Mouse (Mus musculus) ovary, adult 18-20 months (tissue): ENCODE measurements around the gene Cfap44.

Source experiments
- DNase-seq: peaks from one replicate; pipeline ENCODE4 v3.0.0; 2022; ENCODE audit warnings: low spot score, mixed read lengths

Cfap44 gene

GRCm38 (mm10) chr16:44394577-44395243, at the start of gene Cfap44:
Gene Cfap44, plus strand, starts transcription at chr16:44394796.
- peak; percentile 70 for DNase-seq

- peak; percentile 87 for DNase-seq
These were observed 47.3 kb upstream of the Cfap44 start, which contains the start of gene Spice1 for GRCm38 (mm10) chr16:44347071-44347901. Gene Spice1, plus strand, starts transcription at chr16:44347121.

- DNase-seq: no peak
These were observed 44.7 kb upstream of the Cfap44 start for GRCm38 (mm10) chr16:44349801-44350397.

- no peak for DNase-seq
These were observed 38.3 kb upstream of the Cfap44 start for GRCm38 (mm10) chr16:44356291-44356690.

DNA sequence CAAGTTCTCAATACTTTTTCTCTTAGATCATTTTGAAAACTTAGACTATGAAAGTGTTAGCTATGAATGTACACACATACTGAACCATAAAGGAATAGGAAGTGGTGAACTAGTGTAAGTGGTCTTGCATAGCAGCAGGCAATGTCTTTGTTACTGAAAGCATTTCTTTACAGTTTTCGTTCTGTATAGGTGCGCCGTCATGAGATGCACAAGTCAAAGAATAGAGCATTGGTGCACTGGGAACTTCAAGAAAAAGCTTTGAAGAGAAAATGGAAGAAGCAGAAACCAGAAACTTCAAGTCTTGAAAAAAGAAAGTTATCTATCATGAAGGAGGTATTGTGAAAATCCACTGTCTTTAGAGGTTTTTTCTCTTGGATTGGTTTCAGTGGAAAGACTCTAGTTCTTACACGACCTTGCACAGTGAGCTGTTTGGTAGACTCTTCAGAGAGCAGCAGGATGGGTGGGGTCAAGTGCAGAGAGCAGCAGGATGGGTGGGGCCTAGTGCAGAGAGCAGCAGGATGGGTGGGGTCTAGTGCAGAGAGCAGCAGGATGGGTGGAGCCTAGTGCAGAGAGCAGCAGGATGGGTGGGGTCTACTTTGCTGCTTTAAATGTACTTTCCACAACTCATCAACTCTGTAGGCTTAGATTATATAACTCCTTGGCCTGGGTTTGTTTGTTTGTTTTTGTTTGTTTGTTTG, 36.9 kb upstream of the Cfap44 start:
- DNase-seq: no peak

- DNase-seq: no peak
These were observed 32.4 kb upstream of the Cfap44 start for GRCm38 (mm10) chr16:44361921-44362890.

GRCm38 (mm10) chr16:44365522-44365921, 29.1 kb upstream of the Cfap44 start:
- no peak for DNase-seq

GRCm38 (mm10) chr16:44375459-44375858, 19.1 kb upstream of the Cfap44 start:
- DNase-seq: no peak

DNA sequence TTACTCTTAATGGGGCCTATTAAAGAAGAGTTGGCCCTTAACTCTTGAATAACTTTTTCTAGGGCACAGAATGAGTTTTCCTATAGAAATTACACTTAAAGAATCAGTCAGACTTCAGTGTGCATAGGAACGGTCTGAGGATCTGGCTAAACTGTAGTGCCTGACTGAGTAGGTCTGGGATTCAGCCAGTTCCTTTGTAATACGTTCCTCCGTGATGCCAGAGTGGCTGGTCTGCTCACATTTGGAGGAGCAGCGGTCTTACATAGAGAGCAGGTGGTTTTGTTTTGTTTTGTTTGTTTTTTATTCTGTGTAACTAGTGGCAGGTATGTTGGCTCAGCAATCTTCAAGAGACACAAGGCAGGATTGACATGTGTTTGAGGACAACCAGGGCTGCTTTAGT, 14.6 kb upstream of the Cfap44 start:
- DNase-seq: no peak

- no peak for DNase-seq
These were observed 13.0 kb upstream of the Cfap44 start for GRCm38 (mm10) chr16:44381578-44381977.

- DNase-seq: no peak
These were observed 11.0 kb upstream of the Cfap44 start for GRCm38 (mm10) chr16:44383549-44383948.

GRCm38 (mm10) chr16:44384251-44384650, 10.3 kb upstream of the Cfap44 start:
- DNase-seq: no peak

- peak; percentile 13 for DNase-seq
These were observed 2.6 kb upstream of the Cfap44 start for GRCm38 (mm10) chr16:44391877-44392548.

- no peak for DNase-seq
These were observed 10.3 kb downstream of the Cfap44 start for GRCm38 (mm10) chr16:44404933-44405332.

DNA sequence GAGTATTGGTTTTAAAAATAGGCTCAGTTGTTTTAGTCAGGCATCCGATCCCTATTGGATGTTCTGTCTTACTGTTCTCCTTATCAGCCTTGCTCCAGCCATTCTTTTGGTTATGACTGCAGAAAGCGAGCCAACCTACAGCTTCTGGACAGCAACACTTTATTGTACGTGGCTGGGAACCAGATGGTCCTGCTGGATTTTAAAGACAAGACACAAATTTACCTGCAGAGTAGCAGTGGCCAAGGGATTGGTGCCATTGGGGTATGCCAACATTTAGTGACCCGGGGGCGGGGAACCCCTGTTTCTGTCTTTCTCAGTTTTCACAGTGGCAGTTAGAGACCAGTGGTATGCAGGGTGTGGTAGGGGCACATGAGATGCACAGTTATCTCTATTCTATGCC, 12.6 kb downstream of the Cfap44 start:
- no peak for DNase-seq

- DNase-seq: no peak
These were observed 13.7 kb downstream of the Cfap44 start for GRCm38 (mm10) chr16:44408290-44408689.

GRCm38 (mm10) chr16:44410176-44410575, 15.6 kb downstream of the Cfap44 start:
- no peak for DNase-seq

- no peak for DNase-seq
These were observed 23.0 kb downstream of the Cfap44 start for GRCm38 (mm10) chr16:44417596-44417995.

- no peak for DNase-seq
These were observed 27.1 kb downstream of the Cfap44 start for GRCm38 (mm10) chr16:44421735-44422134.

- no peak for DNase-seq
These were observed 28.9 kb downstream of the Cfap44 start for GRCm38 (mm10) chr16:44423499-44423898.
